ENCODE assay signal across 8 mouse cellular contexts in genomic region chr19:37206641-37207302, GRCm38 (mm10). TPM values are rescaled to one million over a fixed set of nuclear protein-coding genes. Genes with fewer than 3 reads are reported as not detected.
DNase-seq lines count a peak whose midpoint lies in the region; ATAC-seq and TF ChIP-seq lines count a peak whose summit lies in the region.

No protein-coding gene starts in this region.

- peak overlapping the region; percentile 97 for H3K4me3 ChIP-seq in embryonic facial prominence, embryonic 14.5 days (ENCODE audit: low read depth, low read length)
- H3K4me3 ChIP-seq in kidney, embryonic 14.5 days (ENCODE audit: low read length): peak overlapping the region; percentile 99
- peak overlapping the region; percentile 100 for H3K4me3 ChIP-seq in liver, embryonic 12.5 days
- peak overlapping the region; percentile 59 for H3K4me3 ChIP-seq in myocyte
- peak overlapping the region; percentile 99 for H3K4me3 ChIP-seq in testis, adult 2 months (ENCODE audit: control insufficient read depth, low read depth, low read length)

- peaks cover 41% of the 10 kb centered on the region for H3K79me2 ChIP-seq in myocyte (ENCODE audit: control insufficient read depth, insufficient read depth)

- TF ChIP-seq POLR2A in myocyte (IDR thresholded peaks at IDR 0.05; ENCODE audit: insufficient read length, low read depth): no peak
- TF ChIP-seq POLR2A in testis, adult 2 months (IDR thresholded peaks at IDR 0.05; ENCODE audit: control insufficient read depth, low read depth, low read length): no peak

- peak overlapping the region; percentile 49 for H3ac ChIP-seq in myocyte (ENCODE audit: control insufficient read depth, insufficient read length)

- peaks cover 14% of the 10 kb centered on the region for H3K36me3 ChIP-seq in embryonic facial prominence, embryonic 14.5 days (ENCODE audit: control insufficient read depth, insufficient read depth, low read length)
- peaks cover 15% of the 10 kb centered on the region for H3K36me3 ChIP-seq in kidney, embryonic 14.5 days (ENCODE audit: control insufficient read depth, insufficient read depth, low read length)
- peaks cover 24% of the 10 kb centered on the region for H3K36me3 ChIP-seq in liver, embryonic 12.5 days
- peaks cover 9% of the 10 kb centered on the region for H3K36me3 ChIP-seq in myocyte (ENCODE audit: control insufficient read depth, insufficient read depth)
- H3K36me3 ChIP-seq in testis, adult 2 months (ENCODE audit: control insufficient read depth, insufficient read depth, low read length): no peaks in the 10 kb centered on the region

- peak overlapping the region; percentile 98 for H3K9ac ChIP-seq in embryonic facial prominence, embryonic 14.5 days (ENCODE audit: low read depth, low read length)
- peak overlapping the region; percentile 98 for H3K9ac ChIP-seq in kidney, embryonic 14.5 days (ENCODE audit: low read depth, low read length)
- H3K9ac ChIP-seq in liver, embryonic 12.5 days: peak overlapping the region; percentile 100

- TF ChIP-seq CTCF in testis, adult 2 months (IDR thresholded peaks at IDR 0.05; ENCODE audit: control insufficient read depth, insufficient read depth, insufficient replicate concordance, low read depth, low read length): no peak

- H3K27me3 ChIP-seq in embryonic facial prominence, embryonic 14.5 days (replicated peaks; ENCODE audit: control insufficient read depth, insufficient read depth, low read length): no peaks in the 10 kb centered on the region
- H3K27me3 ChIP-seq in kidney, embryonic 14.5 days (ENCODE audit: control insufficient read depth, insufficient read depth, low read length): no peaks in the 10 kb centered on the region
- no peaks in the 10 kb centered on the region for H3K27me3 ChIP-seq in liver, embryonic 12.5 days (replicated peaks)
- H3K27me3 ChIP-seq in myocyte (ENCODE audit: control insufficient read depth, insufficient read depth, insufficient read length): no peaks in the 10 kb centered on the region
- no peaks in the 10 kb centered on the region for H3K27me3 ChIP-seq in testis, adult 2 months (ENCODE audit: control insufficient read depth, insufficient read depth, low read length)

- DNase-seq in CD4-positive helper T cell, adult 2 months (ENCODE audit: low read depth, low spot score): peak; percentile 48
- DNase-seq in R1 (ENCODE audit: low read depth, low spot score): peak; percentile 78
- DNase-seq in embryonic facial prominence, embryonic 14.5 days (ENCODE audit: low spot score): peak; percentile 25
- DNase-seq in heart, adult 9 months (ENCODE audit: low spot score in 2 of 2): peak; percentile 45 to 55

- H3K4me2 ChIP-seq in embryonic facial prominence, embryonic 14.5 days (ENCODE audit: low read depth, low read length): peak overlapping the region; percentile 94
- H3K4me2 ChIP-seq in kidney, embryonic 14.5 days (replicated peaks; ENCODE audit: low read depth, low read length): peak overlapping the region; percentile 72
- H3K4me2 ChIP-seq in liver, embryonic 12.5 days: peak overlapping the region; percentile 83
- H3K4me2 ChIP-seq in myocyte (ENCODE audit: low read depth): peak overlapping the region; percentile 90

- under 1% methylated on average over 21 of the region's 47 CpGs for WGBS in embryonic facial prominence, embryonic 14.5 days
- 0% methylated on average over 47 of the region's 47 CpGs for WGBS in kidney, embryonic 14.5 days
- 2% methylated on average over 47 of the region's 47 CpGs for WGBS in liver, embryonic 12.5 days (ENCODE audit: insufficient replicate concordance)

- peak; percentile 72 for ATAC-seq in embryonic facial prominence, embryonic 14.5 days (ENCODE audit: low read depth)
- peak; percentile 75 for ATAC-seq in kidney, embryonic 14.5 days (ENCODE audit: low FRiP score, low TSS enrichment)
- peak; percentile 61 for ATAC-seq in liver, embryonic 12.5 days

- H3K9me3 ChIP-seq in embryonic facial prominence, embryonic 14.5 days (ENCODE audit: control insufficient read depth, low read length): no peaks in the 10 kb centered on the region
- no peaks in the 10 kb centered on the region for H3K9me3 ChIP-seq in kidney, embryonic 14.5 days (ENCODE audit: control insufficient read depth, low read length)
- no peaks in the 10 kb centered on the region for H3K9me3 ChIP-seq in liver, embryonic 12.5 days (replicated peaks)

- H3K27ac ChIP-seq in embryonic facial prominence, embryonic 14.5 days (replicated peaks; ENCODE audit: low read depth, low read length): peak overlapping the region; percentile 28; the same call in 1 of the 2 replicates
- no peak overlapping the region for H3K27ac ChIP-seq in kidney, embryonic 14.5 days (ENCODE audit: low read depth, low read length)
- H3K27ac ChIP-seq in liver, embryonic 12.5 days: peak overlapping the region; percentile 99
- peak overlapping the region; percentile 96 for H3K27ac ChIP-seq in testis, adult 2 months (ENCODE audit: control insufficient read depth, insufficient read depth, low read depth, low read length)

- peaks cover 10% of the 10 kb centered on the region for H3K4me1 ChIP-seq in embryonic facial prominence, embryonic 14.5 days (ENCODE audit: control insufficient read depth, insufficient read depth, low read length)
- peaks cover 7% of the 10 kb centered on the region; the same call in 1 of the 2 replicates for H3K4me1 ChIP-seq in kidney, embryonic 14.5 days (ENCODE audit: control insufficient read depth, insufficient read depth, low read length)
- peaks cover 74% of the 10 kb centered on the region for H3K4me1 ChIP-seq in liver, embryonic 12.5 days
- H3K4me1 ChIP-seq in testis, adult 2 months (ENCODE audit: control insufficient read depth, insufficient read depth, low read length): peaks cover 3% of the 10 kb centered on the region; the same call in 1 of the 2 replicates

TF ChIP-seq in myocyte, 11 proteins besides CTCF, POLR2A, EP300 and RAD21:
- TF ChIP-seq MYOD1 (IDR thresholded peaks at IDR 0.05; ENCODE audit: control insufficient read depth in 1 of 3, insufficient read length in 2 of 3, low read depth in 2 of 3) (peak; percentile 33 to 66 (median 51)), MYOG (IDR thresholded peaks at IDR 0.05; ENCODE audit: control insufficient read depth in 1 of 3, insufficient read depth in 1 of 3, insufficient read length in 2 of 3, low read depth in 2 of 3) (peak in 2 of 3 experiments; percentile 11 to 51), TCF3 (IDR thresholded peaks at IDR 0.05; ENCODE audit: insufficient read length, low read depth) (no peak)

RNA-seq across cellular contexts. Expression of gene March5, which starts 0.6 kb away (rescaled TPM):
- polyA plus RNA-seq in embryonic facial prominence, embryonic 14.5 days (2014; fragmentation: Nextera tagmentation; extraction: Ambion mirVana): 96.0 and 102 TPM in 2 replicates
- 98.4 and 119 TPM in 2 replicates for polyA plus RNA-seq in kidney, embryonic 14.5 days (2014; fragmentation: Nextera tagmentation; extraction: Ambion mirVana)
- 159 and 164 TPM in 2 replicates for polyA plus RNA-seq in liver, embryonic 12.5 days (2016; fragmentation: Nextera tagmentation; extraction: Ambion mirVana)
- 73.5 TPM for polyA plus RNA-seq in myocyte (2012; fragmentation: generic; extraction: Trizol)
- polyA plus RNA-seq in testis, adult 2 months (2012; rRNA removed): 27.5 and 31.2 TPM in 2 replicates

RNA-seq across cellular contexts. Expression of gene Cpeb3, which starts 1.6 kb away (rescaled TPM):
- polyA plus RNA-seq in embryonic facial prominence, embryonic 14.5 days (2014; fragmentation: Nextera tagmentation; extraction: Ambion mirVana): 1.5 and 1.9 TPM in 2 replicates
- 0.83 and 1.0 TPM in 2 replicates for polyA plus RNA-seq in kidney, embryonic 14.5 days (2014; fragmentation: Nextera tagmentation; extraction: Ambion mirVana)
- 2.6 and 3.2 TPM in 2 replicates for polyA plus RNA-seq in liver, embryonic 12.5 days (2016; fragmentation: Nextera tagmentation; extraction: Ambion mirVana)
- polyA plus RNA-seq in myocyte (2012; fragmentation: generic; extraction: Trizol): 2.6 TPM
- polyA plus RNA-seq in testis, adult 2 months (2012; rRNA removed): 86.5 and 93.6 TPM in 2 replicates

Comparison
In these comparisons a context has a peak if more than half of its experiments do, and no peak if none do; other contexts are left out.
1. DNase-seq: peak in every context shown above with its lines; median percentile 78 in R1; 50 in heart, adult 9 months; 48 in CD4-positive helper T cell, adult 2 months; 25 in embryonic facial prominence, embryonic 14.5 days.
2. RNA of gene Cpeb3, which starts 1.6 kb away (polyA plus RNA-seq): 86.5 to 93.6 TPM in testis, adult 2 months; 2.6 to 3.2 TPM in liver, embryonic 12.5 days, 2.6 TPM in myocyte (single experiment), 1.5 to 1.9 TPM in embryonic facial prominence, embryonic 14.5 days and 0.83 to 1.0 TPM in kidney, embryonic 14.5 days; every median in the first group is over 10 times any median in the second.
3. Peak in every context shown above with its lines, with median percentiles within 50 percentile points of each other: ATAC-seq, H3K4me2 ChIP-seq, H3K4me3 ChIP-seq and H3K9ac ChIP-seq.